Mouse (Mus musculus): ENCODE measurements around the gene Vstm2l. TPM values are rescaled to one million over a fixed set of nuclear protein-coding genes. Genes with fewer than 3 reads are reported as not detected.
A peak's percentile ranks its signal among the peaks of the same experiment; 100 is the strongest.

Gene Vstm2l
- polyA plus RNA-seq, 1 experiment from 2014 or later, result 21.6 TPM

- Histone ChIP-seq H3K4me2 (peak overlapping the region; percentile 44), H3K9ac (peak overlapping the region; percentile 58), H3K27ac (peak overlapping the region; percentile 90), H3K9me3 (no peaks in the 10 kb centered on the region), H3K36me3 (no peaks in the 10 kb centered on the region), H3K4me3 (no peak overlapping the region), H3K27me3 (no peaks in the 10 kb centered on the region), H3K4me1 (replicated peaks) (peaks cover 25% of the 10 kb centered on the region)
- ATAC-seq (ENCODE audit: low FRiP score), result peak; percentile 50; the same call in 1 of the 2 replicates
- 5% methylated on average over 7 of the region's 7 CpGs for WGBS
Measured at GRCm38 (mm10) chr2:157975595-157975994, 61.1 kb downstream of the Vstm2l start.

DNA sequence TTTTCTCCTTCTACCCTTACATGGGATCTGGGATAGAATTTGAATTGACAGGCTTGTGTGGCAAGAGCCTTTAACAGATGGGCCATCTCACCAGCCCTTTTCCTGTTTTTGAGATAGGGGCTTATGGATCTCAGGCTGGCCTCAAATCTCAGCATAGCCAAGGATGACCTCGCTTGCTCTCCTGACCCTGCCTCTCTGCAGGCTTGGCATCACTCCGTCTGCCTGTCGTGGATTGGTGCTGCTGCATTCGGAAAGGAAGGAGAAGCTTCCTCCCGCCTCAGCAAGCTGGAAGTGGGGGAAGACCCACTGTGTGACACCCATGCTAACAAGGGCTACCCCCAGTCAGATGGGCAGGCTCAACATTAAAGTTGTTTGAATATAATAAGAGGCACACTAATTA lies 64.8 kb downstream of the Vstm2l start:
- Histone ChIP-seq H3K36me3 (peaks cover 12% of the 10 kb centered on the region), H3K27ac (no peak overlapping the region), H3K4me1 (replicated peaks) (peaks cover 21% of the 10 kb centered on the region), H3K27me3 (no peaks in the 10 kb centered on the region), H3K9ac (no peak overlapping the region), H3K4me3 (no peak overlapping the region), H3K9me3 (no peaks in the 10 kb centered on the region), H3K4me2 (no peak overlapping the region)
- ATAC-seq (ENCODE audit: low FRiP score), result no peak
- 70% methylated on average over 5 of the region's 5 CpGs for WGBS

DNA sequence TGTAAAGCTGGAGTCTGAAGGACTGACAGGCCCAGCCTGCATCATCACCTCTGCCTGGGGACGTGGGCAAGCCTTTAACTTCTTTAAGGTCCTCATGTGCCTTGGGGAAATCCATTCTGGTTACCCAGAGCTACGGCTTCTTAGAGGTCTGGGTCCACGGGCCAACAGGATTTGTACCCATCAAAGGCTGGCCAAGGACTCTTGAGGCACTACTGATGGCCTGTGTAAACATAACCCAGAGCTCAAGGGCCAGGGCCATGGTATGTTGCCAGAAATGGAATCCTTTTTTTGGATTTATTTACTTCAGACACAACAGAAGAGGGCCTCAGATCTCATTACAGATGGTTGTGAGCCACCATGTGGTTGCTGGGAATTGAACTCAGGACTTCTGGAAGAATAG lies 68.3 kb downstream of the Vstm2l start:
- no peak overlapping the region for H3K4me2 ChIP-seq
- H3K36me3 ChIP-seq, result peaks cover 12% of the 10 kb centered on the region
- H3K4me3 ChIP-seq, result no peak overlapping the region
- H3K27ac ChIP-seq, result no peak overlapping the region
- H3K9me3 ChIP-seq, result no peaks in the 10 kb centered on the region
- ATAC-seq (ENCODE audit: low FRiP score), result no peak
- WGBS, result 92% methylated on average over 3 of the region's 3 CpGs
- H3K9ac ChIP-seq, result no peak overlapping the region
- H3K4me1 ChIP-seq (replicated peaks), result peaks cover 25% of the 10 kb centered on the region
- no peaks in the 10 kb centered on the region for H3K27me3 ChIP-seq

DNA sequence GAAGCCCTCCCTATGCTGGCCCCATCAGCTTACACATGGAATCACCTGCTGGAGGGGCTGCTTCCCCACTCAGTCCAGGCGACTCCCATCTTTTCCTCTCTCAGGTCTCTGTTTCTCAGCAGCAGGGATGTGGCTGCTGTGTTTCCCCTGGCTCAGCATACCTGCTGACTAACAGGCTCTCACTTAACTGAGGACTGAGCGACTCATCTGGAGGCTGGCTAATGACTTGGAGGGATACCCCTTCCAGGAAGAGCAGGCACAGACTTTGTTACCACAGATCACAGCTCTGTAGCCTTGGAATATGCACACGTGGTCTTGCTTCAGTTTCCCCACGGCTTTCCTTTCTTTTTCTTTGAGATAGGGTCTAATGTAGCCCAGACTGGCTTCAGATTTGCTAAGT lies 68.8 kb downstream of the Vstm2l start:
- 89% methylated on average over 4 of the region's 4 CpGs for WGBS
- Histone ChIP-seq H3K27me3 (no peaks in the 10 kb centered on the region), H3K4me3 (no peak overlapping the region), H3K36me3 (peaks cover 12% of the 10 kb centered on the region), H3K9me3 (no peaks in the 10 kb centered on the region), H3K27ac (no peak overlapping the region), H3K9ac (no peak overlapping the region), H3K4me2 (no peak overlapping the region), H3K4me1 (replicated peaks) (peaks cover 31% of the 10 kb centered on the region)
- ATAC-seq (ENCODE audit: low FRiP score), result no peak

- H3K36me3 ChIP-seq, result peaks cover 12% of the 10 kb centered on the region
- no peak overlapping the region for H3K9ac ChIP-seq
- H3K4me2 ChIP-seq, result no peak overlapping the region
- peak overlapping the region; percentile 26; the same call in 1 of the 2 replicates for H3K27ac ChIP-seq
- H3K9me3 ChIP-seq, result no peaks in the 10 kb centered on the region
- WGBS, result 82% methylated on average over 4 of the region's 4 CpGs
- peaks cover 54% of the 10 kb centered on the region for H3K4me1 ChIP-seq (replicated peaks)
- no peak for ATAC-seq (ENCODE audit: low FRiP score)
- no peak overlapping the region for H3K4me3 ChIP-seq
- no peaks in the 10 kb centered on the region for H3K27me3 ChIP-seq
Measured at GRCm38 (mm10) chr2:157985611-157986010, 71.2 kb downstream of the Vstm2l start.

GRCm38 (mm10) chr2:157986235-157986634 lies 71.8 kb downstream of the Vstm2l start:
- H3K9ac ChIP-seq, result peak overlapping the region; percentile 20; the same call in 1 of the 2 replicates
- WGBS, result 74% methylated on average over 6 of the region's 6 CpGs
- H3K4me1 ChIP-seq (replicated peaks), result peaks cover 60% of the 10 kb centered on the region

GRCm38 (mm10) chr2:157988416-157989190 lies 74.2 kb downstream of the Vstm2l start:
- 0 out of 2 replicates have a peak overlapping the region, but pooled peaks have one; percentile 29 for H3K9ac ChIP-seq
- ATAC-seq (ENCODE audit: low FRiP score), result no peak
- peaks cover 68% of the 10 kb centered on the region for H3K4me1 ChIP-seq (replicated peaks)

More at GRCm38 (mm10) chr2:157986235-157986634, 71.8 kb downstream of the Vstm2l start:
- Histone ChIP-seq H3K9me3 (no peaks in the 10 kb centered on the region), H3K4me3 (no peak overlapping the region), H3K4me2 (no peak overlapping the region), H3K27ac (peak overlapping the region; percentile 60; the same call in 1 of the 2 replicates), H3K36me3 (peaks cover 9% of the 10 kb centered on the region), H3K27me3 (no peaks in the 10 kb centered on the region)
- ATAC-seq (ENCODE audit: low FRiP score), result no peak

DNA sequence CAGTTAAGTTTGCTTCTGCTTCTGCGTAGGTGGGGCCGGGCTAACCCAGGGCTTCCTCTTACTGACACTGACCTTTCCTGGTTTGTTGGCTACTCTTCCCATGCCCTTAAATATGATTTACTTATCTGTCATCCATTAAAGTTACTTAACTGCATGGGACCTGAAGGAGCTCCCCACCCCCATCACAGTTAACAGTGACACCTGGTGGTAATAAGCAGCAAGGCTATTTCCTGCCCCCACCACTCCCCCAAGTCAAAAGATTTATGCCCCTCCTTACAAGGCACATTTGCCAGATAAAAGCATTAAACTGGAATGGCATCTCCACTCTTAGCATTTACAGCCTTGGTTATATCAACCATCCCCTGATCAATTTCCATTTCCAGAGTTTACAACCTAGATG lies 75.5 kb downstream of the Vstm2l start:
- Histone ChIP-seq H3K4me1 (replicated peaks) (peaks cover 78% of the 10 kb centered on the region), H3K4me2 (no peak overlapping the region), H3K36me3 (peaks cover 14% of the 10 kb centered on the region), H3K9ac (no peak overlapping the region), H3K27me3 (no peaks in the 10 kb centered on the region), H3K9me3 (no peaks in the 10 kb centered on the region), H3K27ac (no peak overlapping the region), H3K4me3 (no peak overlapping the region)
- WGBS, result 90% methylated on average over 2 of the region's 2 CpGs
- no peak for ATAC-seq (ENCODE audit: low FRiP score)

More at GRCm38 (mm10) chr2:157988416-157989190, 74.2 kb downstream of the Vstm2l start:
- Histone ChIP-seq H3K27ac (peak overlapping the region; percentile 60), H3K4me2 (no peak overlapping the region), H3K4me3 (no peak overlapping the region), H3K36me3 (peaks cover 11% of the 10 kb centered on the region), H3K9me3 (no peaks in the 10 kb centered on the region), H3K27me3 (no peaks in the 10 kb centered on the region)
- WGBS, result 41% methylated on average over 7 of the region's 7 CpGs

DNA sequence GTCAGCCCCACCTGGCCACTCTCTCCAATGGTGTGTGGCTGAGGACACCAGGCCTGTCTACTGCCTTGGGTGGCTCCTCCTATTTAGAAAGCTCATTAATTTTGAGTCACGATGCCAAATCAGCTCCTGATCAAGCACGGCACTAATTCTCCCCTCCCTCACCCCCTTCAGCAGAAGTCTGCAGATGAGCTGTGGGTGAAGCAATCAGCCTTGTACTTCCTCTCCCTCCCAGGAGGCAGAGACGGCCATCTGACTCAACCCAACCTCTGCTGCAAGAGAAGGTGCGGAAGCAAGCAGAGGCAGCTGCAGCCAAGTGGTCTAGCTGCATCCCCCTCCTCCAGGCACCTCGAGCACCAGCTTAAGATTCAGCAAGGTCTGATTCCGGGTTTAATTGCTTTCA lies 76.6 kb downstream of the Vstm2l start:
- 60% methylated on average over 6 of the region's 6 CpGs for WGBS
- no peak overlapping the region for H3K4me3 ChIP-seq
- H3K4me2 ChIP-seq, result no peak overlapping the region
- H3K4me1 ChIP-seq (replicated peaks), result peaks cover 69% of the 10 kb centered on the region
- ATAC-seq (ENCODE audit: low FRiP score), result no peak
- H3K9me3 ChIP-seq, result no peaks in the 10 kb centered on the region
- H3K27me3 ChIP-seq, result no peaks in the 10 kb centered on the region
- H3K36me3 ChIP-seq, result peaks cover 23% of the 10 kb centered on the region
- H3K27ac ChIP-seq, result peak overlapping the region; percentile 58
- no peak overlapping the region for H3K9ac ChIP-seq

DNA sequence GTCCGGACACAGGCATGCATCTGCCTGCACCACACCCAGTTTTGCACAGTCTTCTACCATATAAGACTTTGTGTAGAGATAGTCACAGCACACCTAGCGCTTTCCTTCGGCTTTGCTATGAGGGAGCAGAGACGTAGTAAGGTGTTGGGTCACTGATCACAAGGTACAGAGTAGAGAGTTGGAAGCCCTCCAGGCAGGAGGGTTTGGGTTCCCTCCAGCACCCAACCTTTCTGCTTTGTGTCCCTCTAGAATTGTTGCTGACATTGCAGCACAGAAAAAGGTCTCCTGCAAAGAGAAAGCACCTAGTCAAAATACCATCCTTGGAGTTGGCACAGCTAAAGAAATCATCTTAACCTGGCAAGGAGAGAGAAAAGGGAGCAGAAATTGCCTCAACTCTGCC lies 78.0 kb downstream of the Vstm2l start:
- no peak overlapping the region for H3K27ac ChIP-seq
- H3K4me2 ChIP-seq, result no peak overlapping the region
- peaks cover 34% of the 10 kb centered on the region for H3K36me3 ChIP-seq
- H3K9me3 ChIP-seq, result no peaks in the 10 kb centered on the region
- peaks cover 55% of the 10 kb centered on the region for H3K4me1 ChIP-seq (replicated peaks)
- H3K4me3 ChIP-seq, result no peak overlapping the region
- no peak for ATAC-seq (ENCODE audit: low FRiP score)
- 88% methylated on average over 4 of the region's 4 CpGs for WGBS
- H3K9ac ChIP-seq, result no peak overlapping the region
- H3K27me3 ChIP-seq, result no peaks in the 10 kb centered on the region

Other genes with a start within 250 kb of the Vstm2l start
- gene Ctnnbl1, start 177.3 kb upstream of the Vstm2l start, polyA plus RNA-seq (2015; fragmentation: Nextera tagmentation; extraction: Ambion mirVana), result 70.6 and 72.8 TPM in 2 replicates
- 17.7 and 18.5 TPM in 2 replicates for gene Tti1, start 113.8 kb downstream of the Vstm2l start, polyA plus RNA-seq (2015; fragmentation: Nextera tagmentation; extraction: Ambion mirVana)
- 37.3 and 39.8 TPM in 2 replicates for gene Rprd1b, start 113.8 kb downstream of the Vstm2l start, polyA plus RNA-seq (2015; fragmentation: Nextera tagmentation; extraction: Ambion mirVana)
- 10.1 TPM in 2 replicates for gene Tgm2, start 231.8 kb downstream of the Vstm2l start, polyA plus RNA-seq (2015; fragmentation: Nextera tagmentation; extraction: Ambion mirVana)

Measured in hindbrain, embryonic 13.5 days (tissue).